Mouse (Mus musculus): Measurements from ENCODE around the gene Cyp2c38. TPM values are rescaled to one million over a fixed set of nuclear protein-coding genes. Genes with fewer than 3 reads are reported as not detected.
"Not testable (repeated sequence)": the region's sequence is repeated elsewhere in the genome, so short reads cannot be mapped to it uniquely, and the experiment has no call there.

The Cyp2c38 gene
- polyA plus RNA-seq (2011; ENCODE audit: insufficient read depth, insufficient read length, low replicate concordance, missing spikeins): not detected in 2 replicates

DNA sequence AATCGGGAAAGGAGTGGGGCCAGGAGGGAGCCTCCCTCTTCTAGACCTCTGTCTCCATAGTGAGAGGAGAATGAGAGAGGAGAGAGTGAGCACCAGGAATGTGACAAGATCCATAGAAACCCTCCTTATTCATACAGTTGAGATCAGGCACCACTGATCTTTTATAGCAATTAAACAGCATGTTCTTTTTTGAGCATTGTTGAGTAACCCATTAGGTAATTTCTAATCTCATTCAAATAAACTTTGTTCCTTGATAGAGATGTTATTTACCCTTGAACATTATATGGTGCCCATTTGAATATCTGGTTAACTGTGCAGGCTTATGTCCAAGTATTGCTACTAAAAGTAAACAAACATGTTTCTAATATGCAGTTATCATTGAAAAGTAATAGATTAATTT is at the start of gene Cyp2c38:
TSS of gene Cyp2c38 (minus strand) at position 135 of the 400 bp plus-strand sequence.
- TF ChIP-seq CTCF (IDR thresholded peaks at IDR 0.05; ENCODE audit: control insufficient read depth, insufficient read depth, low read length): no peak
- no peak within 1 kb of the TSS for H3K27ac ChIP-seq (ENCODE audit: control insufficient read depth, insufficient read depth, low read depth, low read length, poor library complexity)
- H3K4me1 ChIP-seq (ENCODE audit: control insufficient read depth, insufficient read depth, low read length): no peaks in the 10 kb centered on the region
- no peak within 1 kb of the TSS for H3K4me3 ChIP-seq (replicated peaks; ENCODE audit: control insufficient read depth, low read depth, low read length)
- 79% methylated on average over 1 of the region's 1 CpGs for WGBS

DNA sequence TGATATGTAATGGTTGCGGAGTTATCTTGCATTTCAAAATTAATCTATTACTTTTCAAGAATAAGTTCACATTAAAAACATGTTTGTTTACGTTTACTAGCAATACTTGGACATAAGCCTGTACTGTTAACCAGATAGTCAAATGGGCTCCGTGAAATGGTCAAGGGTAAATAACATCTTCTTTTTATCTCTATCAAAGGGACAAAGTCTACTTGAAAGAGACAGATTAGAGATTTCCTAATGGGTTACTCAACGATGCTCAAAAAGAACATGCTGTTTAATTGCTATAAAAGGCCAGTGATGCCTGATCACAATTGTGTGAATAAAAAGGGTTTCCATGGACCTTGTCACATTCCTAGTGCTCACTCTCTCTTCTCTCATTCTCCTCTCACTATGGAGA is 47.7 kb upstream of the Cyp2c38 start, which contains the start of gene Cyp2c39:
TSS of gene Cyp2c39 (plus strand) at position 329 of the 400 bp plus-strand sequence.
- H3K4me1 ChIP-seq (ENCODE audit: control insufficient read depth, insufficient read depth, low read length): no peaks in the 10 kb centered on the region
- H3K4me3 ChIP-seq (replicated peaks; ENCODE audit: control insufficient read depth, low read depth, low read length): no peak within 1 kb of the TSS
- TF ChIP-seq POLR2A (IDR thresholded peaks at IDR 0.05; ENCODE audit: borderline replicate concordance, control insufficient read depth, low read depth, low read length) (no peak), CTCF (IDR thresholded peaks at IDR 0.05; ENCODE audit: control insufficient read depth, insufficient read depth, low read length) (no peak)
- no peak within 1 kb of the TSS for H3K27ac ChIP-seq (ENCODE audit: control insufficient read depth, insufficient read depth, low read depth, low read length, poor library complexity)
- WGBS: 71% methylated on average over 4 of the region's 4 CpGs

- 63% methylated on average over 1 of the region's 1 CpGs for WGBS
- H3K4me3 ChIP-seq (replicated peaks; ENCODE audit: control insufficient read depth, low read depth, low read length): no peak overlapping the region
- no peak overlapping the region for H3K27ac ChIP-seq (ENCODE audit: control insufficient read depth, insufficient read depth, low read depth, low read length, poor library complexity)
- TF ChIP-seq POLR2A (IDR thresholded peaks at IDR 0.05; ENCODE audit: borderline replicate concordance, control insufficient read depth, low read depth, low read length): no peak
- no peak for TF ChIP-seq CTCF (IDR thresholded peaks at IDR 0.05; ENCODE audit: control insufficient read depth, insufficient read depth, low read length)
- no peaks in the 10 kb centered on the region for H3K4me1 ChIP-seq (ENCODE audit: control insufficient read depth, insufficient read depth, low read length)
Observed at GRCm38 (mm10) chr19:39509533-39509932, 46.7 kb upstream of the Cyp2c38 start.

DNA sequence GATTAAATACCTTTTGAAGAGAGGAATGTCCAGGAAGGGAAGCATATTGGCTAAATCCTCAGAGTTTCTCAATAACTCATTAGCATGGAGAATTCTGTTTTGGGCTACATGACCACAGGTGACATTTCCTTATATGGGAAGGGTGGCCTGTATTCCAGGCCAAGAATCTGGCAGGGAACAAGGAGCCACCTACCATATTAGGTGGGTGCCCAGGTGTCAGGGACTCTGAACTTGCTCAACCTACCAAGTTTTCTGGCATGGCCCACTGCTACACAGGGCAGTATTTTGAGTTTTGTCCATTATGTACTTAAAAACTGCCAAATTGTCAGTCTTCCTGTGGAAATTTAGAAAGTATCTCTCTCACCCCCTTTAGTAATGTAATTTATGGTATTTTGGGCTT is 43.5 kb upstream of the Cyp2c38 start:
- Histone ChIP-seq H3K4me1 (ENCODE audit: control insufficient read depth, insufficient read depth, low read length) (no peaks in the 10 kb centered on the region), H3K27ac (ENCODE audit: control insufficient read depth, insufficient read depth, low read depth, low read length, poor library complexity) (no peak overlapping the region), H3K4me3 (replicated peaks; ENCODE audit: control insufficient read depth, low read depth, low read length) (no peak overlapping the region)
- no peak for TF ChIP-seq POLR2A (IDR thresholded peaks at IDR 0.05; ENCODE audit: borderline replicate concordance, control insufficient read depth, low read depth, low read length)
- TF ChIP-seq CTCF (IDR thresholded peaks at IDR 0.05; ENCODE audit: control insufficient read depth, insufficient read depth, low read length): no peak

GRCm38 (mm10) chr19:39483961-39484360 is 21.1 kb upstream of the Cyp2c38 start:
- not testable (repeated sequence) for H3K4me3 ChIP-seq (replicated peaks; ENCODE audit: control insufficient read depth, low read depth, low read length); H3K4me1 ChIP-seq (ENCODE audit: control insufficient read depth, insufficient read depth, low read length); H3K27ac ChIP-seq (ENCODE audit: control insufficient read depth, insufficient read depth, low read depth, low read length, poor library complexity)
- 80% methylated on average over 1 of the region's 1 CpGs for WGBS

GRCm38 (mm10) chr19:39463923-39464322 is 1.0 kb upstream of the Cyp2c38 start:
- no peak overlapping the region for H3K4me3 ChIP-seq (replicated peaks; ENCODE audit: control insufficient read depth, low read depth, low read length)
- no peak overlapping the region for H3K27ac ChIP-seq (ENCODE audit: control insufficient read depth, insufficient read depth, low read depth, low read length, poor library complexity)
- TF ChIP-seq POLR2A (IDR thresholded peaks at IDR 0.05; ENCODE audit: borderline replicate concordance, control insufficient read depth, low read depth, low read length) (no peak), CTCF (IDR thresholded peaks at IDR 0.05; ENCODE audit: control insufficient read depth, insufficient read depth, low read length) (no peak)
- no peaks in the 10 kb centered on the region for H3K4me1 ChIP-seq (ENCODE audit: control insufficient read depth, insufficient read depth, low read length)

Other genes starting within 250 kb of the Cyp2c38 start
- 1.6 and 4.5 TPM in 2 replicates for gene Cyp2c29, start 193.7 kb downstream of the Cyp2c38 start, polyA plus RNA-seq (2011; ENCODE audit: insufficient read depth, insufficient read length, low replicate concordance, missing spikeins)
- not detected in 2 replicates for gene Cyp2c39, start 47.8 kb upstream of the Cyp2c38 start, polyA plus RNA-seq (2011; ENCODE audit: insufficient read depth, insufficient read length, low replicate concordance, missing spikeins)
- gene Cyp2c67, start 186.0 kb upstream of the Cyp2c38 start, polyA plus RNA-seq (2011; ENCODE audit: insufficient read depth, insufficient read length, low replicate concordance, missing spikeins): not detected in 2 replicates

All from bone marrow, adult 2 months (tissue).